Mouse (Mus musculus): ENCODE measurements around the gene Fam13a.
A peak's percentile ranks its signal among the peaks of the same experiment; 100 is the strongest.

The Fam13a gene

DNA sequence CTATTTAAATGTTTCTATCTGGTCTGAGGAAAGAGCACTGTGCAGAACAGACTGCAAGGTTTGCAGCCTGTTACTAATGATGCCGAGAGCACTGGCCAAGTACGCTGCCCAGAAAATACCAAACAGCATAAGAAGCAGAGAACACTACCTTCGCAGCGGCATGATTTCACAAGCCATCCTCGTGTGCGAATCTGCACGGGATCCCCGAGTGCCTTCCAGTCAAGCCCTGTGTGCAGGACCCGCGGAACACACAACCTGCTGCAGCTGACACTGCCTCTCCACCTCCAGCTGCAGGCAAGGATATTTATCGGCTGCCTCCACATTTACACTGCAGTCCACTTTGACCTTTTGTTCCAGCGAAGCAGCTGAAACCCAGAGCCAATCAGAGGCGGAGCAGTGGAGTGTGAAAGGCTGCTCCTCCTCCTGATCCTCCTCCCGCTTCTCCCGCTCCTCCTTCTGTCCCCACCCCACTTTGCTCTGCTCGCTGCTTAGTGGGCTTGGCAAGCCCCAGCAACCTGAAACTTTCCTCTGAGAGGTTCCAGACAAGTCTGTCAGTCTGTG is at the start of gene Fam13a:
TSS of gene Fam13a (minus strand) at position 386 of the 561 bp plus-strand sequence.
- DNase-seq (ENCODE audit: extremely low spot score): peak; percentile 86

DNA sequence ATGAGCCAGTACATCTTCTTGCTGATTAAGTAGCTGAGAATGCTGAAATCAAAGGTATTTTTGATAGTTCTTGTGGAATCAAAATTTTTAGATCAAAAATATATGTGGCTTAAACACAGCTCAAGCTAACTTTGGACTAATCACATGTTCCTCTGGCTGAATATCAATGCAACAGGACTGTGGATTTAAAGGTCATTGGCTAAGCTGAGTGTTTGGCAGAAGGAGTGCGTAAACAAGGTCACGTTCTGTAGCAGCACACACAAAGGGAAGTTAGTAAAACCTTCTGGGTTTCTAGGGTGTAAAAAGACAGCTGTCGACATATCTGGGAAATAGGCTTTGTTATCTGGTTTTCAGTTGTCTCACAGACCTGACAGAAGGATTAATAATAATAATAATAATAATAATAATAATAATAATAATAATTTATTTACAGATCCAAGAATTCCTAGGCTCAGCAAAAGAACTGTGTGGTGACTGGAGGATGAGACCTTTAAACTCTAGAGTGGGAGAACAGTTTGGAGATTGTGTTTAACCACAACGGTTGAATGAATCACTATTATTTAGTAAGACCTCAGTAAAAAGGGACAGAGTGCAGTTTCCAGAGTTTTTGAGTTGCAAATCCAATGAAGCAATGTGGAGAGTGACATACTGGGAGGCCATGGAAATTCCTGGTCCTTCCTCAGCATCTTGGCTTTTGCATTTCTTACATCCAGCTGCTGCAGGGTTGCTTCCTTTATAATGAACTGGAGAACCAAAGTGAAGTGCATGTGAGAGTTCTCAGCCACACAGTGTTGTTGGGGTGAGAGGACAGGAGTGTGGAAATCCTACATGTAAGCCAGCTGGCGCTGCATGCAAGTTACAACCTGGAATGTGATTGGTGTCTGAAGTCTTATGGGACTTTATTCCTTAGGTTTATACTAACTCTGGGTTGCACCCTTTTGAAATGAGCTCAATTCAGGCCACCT is 48.0 kb upstream of the Fam13a start:
- DNase-seq (ENCODE audit: extremely low spot score): no peak

DNA sequence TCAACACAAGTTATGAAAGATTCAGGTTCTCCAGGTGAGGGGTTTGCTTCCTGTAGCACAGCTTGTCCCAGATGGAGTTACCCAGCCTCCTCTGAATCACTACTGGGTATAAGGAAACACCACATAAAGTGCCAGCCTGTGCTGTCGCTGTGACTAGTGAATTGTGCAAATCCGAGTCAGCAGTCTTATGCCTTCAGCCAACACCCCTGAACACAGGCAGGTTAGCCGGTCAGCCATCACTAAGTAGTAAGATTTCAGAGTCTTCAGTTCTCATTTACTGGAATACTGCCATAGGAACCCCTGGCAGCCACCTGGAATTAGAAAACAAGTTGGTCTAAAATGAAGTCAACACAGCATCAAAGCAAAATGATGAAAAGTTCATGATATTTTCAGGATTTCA is 47.3 kb upstream of the Fam13a start:
- no peak for DNase-seq (ENCODE audit: extremely low spot score)

DNA sequence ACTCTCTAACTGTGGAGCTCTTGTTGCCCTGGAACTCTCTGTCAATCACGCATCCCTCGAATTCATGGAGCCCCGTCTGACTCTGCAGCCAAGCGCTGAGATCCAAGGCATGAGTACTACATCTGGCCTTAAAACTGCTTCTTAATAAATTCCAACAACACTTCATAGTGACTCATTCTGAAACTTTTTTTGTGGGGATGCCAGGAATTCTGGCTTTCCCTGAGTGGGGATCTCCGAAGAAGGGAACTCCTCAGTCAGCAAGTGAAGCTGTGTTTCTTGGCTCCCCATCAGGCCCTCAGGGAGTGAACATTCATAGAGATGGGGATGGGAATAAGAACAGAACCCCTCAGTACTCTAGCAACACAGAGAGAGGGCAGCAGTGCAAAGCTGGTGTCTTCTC is 43.8 kb upstream of the Fam13a start:
- no peak for DNase-seq (ENCODE audit: extremely low spot score)

DNA sequence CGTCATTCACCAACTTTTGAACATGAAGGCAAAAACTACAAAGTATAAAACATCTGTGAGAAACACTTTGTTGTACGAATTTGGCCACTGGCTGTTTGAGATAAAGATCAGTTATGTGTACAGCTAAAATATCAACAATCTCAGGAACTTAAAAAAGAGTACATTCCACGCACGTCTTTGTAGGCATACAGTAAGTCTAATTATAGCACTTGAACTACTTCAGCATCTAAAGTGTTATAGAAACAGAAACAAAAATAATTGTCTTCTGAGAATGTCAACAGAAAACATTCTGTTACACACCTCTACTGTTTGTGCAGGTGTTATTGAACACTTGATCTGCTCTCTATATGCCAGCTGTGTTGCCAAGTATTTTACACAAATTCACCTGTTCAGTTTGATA is 40.1 kb upstream of the Fam13a start:
- DNase-seq (ENCODE audit: extremely low spot score): no peak

DNA sequence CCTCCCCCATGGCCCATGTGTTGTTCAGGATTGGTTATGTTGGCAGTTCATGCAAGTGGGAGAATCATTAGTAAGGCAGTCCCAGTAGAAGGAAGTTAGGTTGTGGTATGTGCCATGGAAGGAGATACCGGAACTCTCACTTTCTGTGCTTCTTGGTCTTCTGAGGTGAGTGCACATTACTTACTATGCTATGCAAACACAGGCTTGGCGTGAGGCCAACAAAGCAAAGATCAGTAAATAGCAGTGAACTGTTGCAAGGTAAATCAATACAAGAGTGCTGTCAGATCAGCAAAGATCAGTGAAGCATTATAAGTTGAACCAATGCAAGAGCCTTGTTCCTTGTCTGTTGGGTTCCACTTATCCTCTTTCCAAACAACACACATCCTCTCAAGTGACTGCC is 28.9 kb upstream of the Fam13a start:
- no peak for DNase-seq (ENCODE audit: extremely low spot score)

DNA sequence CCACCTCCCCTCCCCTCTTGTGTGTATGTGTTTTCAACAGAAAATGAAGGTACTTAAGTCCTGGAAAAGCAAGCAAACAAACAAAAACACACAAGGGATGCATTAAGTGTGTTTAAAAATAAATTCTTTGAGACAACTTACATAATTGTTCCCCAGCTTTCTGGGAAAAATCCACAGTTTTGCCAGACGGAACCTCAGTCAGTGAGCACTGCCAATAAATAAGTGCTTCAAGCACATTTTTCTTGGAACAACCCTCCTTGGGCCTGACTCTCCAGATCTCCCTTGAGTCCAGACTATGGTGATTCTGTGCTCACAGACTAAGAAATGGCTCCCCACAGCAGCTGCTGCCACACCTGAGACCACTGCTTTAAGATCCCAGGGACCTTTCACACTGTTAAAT is 15.4 kb upstream of the Fam13a start:
- no peak for DNase-seq (ENCODE audit: extremely low spot score)

DNA sequence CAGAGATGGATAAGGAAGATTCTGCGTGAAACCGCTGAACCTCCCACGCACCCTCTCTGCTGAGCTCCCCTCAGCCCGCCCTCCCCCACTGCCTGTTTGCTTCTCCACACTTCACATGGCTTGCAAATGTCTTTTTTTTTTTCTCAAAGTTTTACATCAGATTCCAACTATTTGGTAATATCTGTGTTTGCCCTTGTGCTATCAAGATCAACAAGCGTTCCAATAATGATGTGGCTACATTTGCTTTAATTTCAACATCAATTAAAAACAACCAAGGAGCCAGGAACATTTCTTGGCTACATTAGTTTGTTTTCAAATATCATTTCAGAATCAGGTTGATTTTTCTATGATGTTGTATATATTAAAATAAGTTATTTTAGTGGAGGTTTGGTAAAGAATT is 8.4 kb upstream of the Fam13a start:
- DNase-seq (ENCODE audit: extremely low spot score): no peak

DNA sequence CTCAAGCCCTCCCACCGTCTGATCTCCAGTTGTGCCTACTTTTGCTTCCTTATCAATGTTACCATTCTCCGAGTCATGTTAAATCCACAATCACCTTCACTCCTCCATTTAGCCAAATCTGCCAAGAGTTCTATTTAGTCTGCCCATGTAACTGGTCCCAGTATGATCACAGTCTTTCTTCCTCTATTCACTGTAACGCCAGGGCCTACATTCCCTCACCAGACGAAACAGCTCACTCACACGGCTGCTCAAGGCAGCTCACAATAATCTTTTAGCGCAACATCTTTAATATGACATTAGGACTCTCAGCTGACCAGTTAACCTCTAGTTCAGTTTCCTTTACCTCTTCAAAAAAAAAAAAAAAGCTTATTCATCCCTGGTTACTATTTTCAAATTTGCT is 7.2 kb upstream of the Fam13a start:
- no peak for DNase-seq (ENCODE audit: extremely low spot score)

DNA sequence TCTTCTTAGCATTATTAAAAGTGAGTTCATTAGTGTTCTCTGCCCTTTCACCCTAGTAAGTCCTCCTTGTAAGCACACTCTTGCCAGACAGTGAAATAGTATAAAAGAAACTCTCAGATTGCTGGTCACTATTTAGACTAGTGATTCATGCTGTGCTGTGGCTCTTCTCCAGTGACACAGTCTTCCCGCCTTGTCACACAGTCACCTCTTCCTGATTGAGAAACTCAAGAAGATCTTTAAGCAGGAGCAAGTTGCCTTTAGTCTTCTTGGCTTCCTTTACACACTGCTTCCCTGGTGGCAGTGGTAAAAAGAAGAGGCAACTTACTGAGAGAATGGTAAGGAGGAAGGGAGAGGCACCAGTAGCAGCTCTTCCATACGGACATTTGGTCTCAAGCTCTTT is 6.3 kb upstream of the Fam13a start:
- DNase-seq (ENCODE audit: extremely low spot score): no peak

DNA sequence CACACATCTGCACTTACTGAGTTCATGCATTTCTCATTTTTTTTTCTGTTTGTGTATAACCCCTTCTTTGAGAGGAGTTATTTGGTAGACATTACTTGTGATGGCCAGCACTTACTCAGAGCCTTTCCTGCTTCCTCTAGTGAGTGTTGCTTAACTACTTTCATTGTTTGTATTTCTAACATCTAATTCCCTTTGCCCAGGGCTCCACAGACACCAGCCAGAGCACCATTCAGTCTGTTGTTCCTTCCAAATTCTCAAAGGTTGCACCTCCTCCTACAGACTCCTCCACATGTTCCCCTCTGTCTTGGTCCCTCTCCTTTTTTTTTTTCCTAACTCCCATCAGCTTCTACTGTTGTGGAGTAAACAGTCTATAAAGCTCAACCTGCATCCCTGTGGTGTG is 5.7 kb upstream of the Fam13a start:
- no peak for DNase-seq (ENCODE audit: extremely low spot score)

DNA sequence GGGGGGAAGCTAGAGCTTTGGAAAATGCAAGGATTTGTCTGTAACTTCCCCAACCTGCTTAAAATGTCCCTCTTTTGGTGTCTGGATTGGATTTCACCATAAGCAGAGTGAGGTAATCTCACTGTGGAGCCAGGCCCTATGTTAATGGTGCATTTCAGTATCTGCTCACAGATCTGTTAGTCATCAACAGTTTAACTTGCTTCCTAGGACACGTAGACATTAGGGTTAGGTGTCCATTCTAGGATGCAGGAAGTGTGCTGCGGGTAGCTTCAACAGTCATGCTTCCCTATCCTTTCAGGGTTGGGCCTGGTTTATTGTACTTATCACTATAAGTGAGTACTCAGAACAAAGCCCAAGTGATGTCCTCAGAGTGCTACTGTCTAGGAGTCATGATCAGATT is 4.5 kb upstream of the Fam13a start:
- no peak for DNase-seq (ENCODE audit: extremely low spot score)

DNA sequence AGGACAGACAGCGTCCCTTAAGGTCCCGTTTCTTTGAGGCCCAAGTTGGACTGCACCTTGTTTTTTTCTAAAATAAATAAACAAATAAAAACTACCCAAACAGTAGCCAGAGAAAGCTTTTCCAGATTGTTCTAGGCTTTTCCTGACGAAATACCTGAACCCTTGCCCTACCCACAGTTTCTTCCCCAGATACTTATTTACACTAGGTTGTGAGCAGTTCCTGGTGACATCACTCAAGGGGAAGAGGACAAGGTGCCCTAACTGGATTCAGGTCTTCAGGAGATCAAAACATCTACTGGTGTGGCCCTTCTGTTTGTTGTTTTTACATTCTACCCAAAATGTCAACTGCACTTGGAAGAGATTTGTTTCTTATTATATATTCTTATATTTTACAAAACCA is 457 bp upstream of the Fam13a start:
- DNase-seq (ENCODE audit: extremely low spot score): no peak

DNA sequence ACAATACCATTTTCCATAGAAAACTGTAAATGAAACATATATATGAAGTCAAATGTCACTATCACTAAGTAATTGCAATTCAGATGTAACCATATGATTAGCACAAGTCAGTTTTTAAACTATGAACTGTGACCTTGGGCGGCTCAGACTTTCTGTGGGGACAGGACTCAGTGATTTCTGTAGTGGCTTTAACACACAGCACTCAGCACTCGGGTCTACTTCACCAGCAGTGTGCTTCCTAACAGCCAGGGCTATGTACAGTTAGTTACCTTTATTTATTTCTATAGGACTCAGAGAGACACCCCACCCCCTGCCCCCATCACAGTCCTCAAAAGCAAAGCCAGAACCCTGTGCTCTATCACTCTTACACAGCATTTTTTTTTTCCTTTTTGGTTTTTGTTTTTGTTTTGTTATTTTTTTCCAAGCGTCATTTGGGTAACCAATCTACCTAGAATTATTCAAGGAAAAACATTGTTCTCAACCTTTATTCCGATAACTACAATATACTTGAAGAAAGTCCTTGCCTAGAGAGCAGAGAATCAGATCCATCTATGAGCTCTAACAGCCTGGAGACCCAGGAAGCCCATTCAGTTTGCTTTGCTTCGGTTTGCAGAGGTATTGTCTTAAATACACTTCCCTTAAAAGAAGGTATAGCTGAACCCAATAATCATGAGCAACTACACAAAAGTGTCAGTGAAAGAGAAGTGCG is 740 bp downstream of the Fam13a start:
- no peak for DNase-seq (ENCODE audit: extremely low spot score)

DNA sequence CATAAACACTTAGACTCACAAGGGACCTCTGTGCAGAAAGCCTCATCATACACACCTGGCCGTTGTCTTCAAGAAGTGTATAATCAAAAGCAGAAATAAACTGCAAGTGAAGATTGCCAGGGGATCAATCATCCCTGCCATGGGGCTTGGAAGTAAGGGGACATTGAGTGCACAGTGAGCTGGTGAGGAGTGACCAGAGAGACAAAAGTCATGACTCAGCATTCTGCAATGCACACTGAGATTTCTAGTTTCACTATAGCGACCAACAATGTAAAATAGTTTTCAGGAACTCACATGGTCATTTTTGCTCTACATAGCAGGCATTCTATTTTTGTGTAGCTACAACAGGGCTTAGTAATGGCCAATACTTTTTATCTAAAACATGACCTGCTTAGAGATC is 1.7 kb downstream of the Fam13a start:
- DNase-seq (ENCODE audit: extremely low spot score): no peak

DNA sequence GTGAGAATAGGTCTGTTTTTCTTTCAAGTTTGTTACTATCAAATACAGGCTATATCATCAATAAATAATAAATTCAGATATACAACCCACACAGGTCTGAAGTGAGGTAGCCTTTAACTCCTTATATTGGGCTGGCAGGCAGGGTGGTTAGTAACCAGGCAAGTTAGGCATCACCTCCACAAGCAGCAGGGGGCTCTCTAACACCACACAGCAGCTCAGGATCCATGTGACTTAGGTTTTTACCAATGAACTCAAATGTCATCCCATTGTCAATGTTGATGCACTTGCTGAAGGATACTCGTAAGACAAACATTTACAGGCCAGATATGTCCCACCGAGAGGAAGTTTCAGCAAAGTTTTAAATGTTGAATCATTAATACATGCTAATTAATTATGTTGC is 4.0 kb downstream of the Fam13a start:
- DNase-seq (ENCODE audit: extremely low spot score): peak; percentile 22

DNA sequence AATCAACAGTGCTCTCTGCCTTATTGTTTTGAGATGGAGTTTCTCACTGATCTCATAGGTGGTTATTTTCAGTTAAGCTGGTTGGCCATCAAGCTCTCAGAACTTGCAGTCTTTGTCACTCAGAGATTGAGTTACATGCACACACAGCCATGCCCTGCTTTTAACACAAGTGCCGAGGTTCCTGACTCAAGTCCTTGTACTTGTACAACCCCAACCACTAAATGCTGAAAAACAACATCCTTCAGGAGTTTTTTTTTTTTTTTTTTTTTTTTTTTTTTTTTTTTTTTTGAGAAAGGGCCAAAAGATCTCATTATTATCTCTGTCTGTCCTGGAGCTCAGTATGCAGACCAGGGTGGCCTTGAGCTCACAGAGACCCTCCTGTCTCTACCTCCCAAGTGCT is 4.5 kb downstream of the Fam13a start:
- no peak for DNase-seq (ENCODE audit: extremely low spot score)

DNA sequence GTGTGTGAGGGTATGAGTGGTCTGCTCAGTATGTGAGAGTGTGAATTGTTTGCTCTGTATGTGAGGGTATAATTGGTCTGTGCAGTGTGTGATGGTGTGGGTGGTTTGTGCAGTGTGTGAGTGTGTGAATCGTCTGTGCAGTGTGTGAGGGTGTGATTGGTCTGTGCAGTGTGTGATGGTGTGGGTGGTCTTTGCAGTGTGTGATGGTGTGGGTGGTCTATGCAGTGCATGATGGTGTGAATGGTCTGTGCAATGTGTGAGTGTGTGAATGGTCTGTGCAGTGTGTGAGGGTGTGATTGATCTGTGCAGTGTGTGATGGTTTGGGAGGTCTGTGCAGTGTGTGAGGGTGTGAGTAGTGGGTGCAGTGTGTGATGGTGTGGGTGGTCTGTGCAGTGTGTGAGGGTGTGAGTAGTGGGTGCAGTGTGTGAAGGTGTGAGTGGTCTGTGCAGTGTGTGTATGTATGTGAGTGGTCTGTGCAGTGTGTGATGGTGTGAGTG is 8.0 kb downstream of the Fam13a start:
- DNase-seq (ENCODE audit: extremely low spot score): no peak

DNA sequence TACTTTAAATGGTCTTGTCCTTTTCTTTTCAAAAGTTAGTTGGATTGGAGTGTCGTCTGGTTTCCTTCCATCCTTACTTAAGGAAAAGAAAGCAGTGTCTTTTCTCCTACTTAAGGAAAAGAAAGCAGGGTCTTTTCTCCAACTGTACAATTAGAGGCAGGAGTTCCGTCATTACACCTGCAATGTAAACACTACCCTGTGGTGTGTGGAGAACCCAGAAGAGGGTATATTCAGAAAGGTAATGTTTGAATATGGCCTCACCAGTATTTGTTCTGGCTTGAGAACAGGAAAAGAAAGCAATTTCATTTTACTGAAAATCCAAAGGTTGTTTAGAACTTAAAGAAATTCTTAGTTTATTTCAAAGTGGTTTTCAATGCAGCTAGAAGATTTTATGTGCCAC is 9.6 kb downstream of the Fam13a start:
- DNase-seq (ENCODE audit: extremely low spot score): no peak

DNA sequence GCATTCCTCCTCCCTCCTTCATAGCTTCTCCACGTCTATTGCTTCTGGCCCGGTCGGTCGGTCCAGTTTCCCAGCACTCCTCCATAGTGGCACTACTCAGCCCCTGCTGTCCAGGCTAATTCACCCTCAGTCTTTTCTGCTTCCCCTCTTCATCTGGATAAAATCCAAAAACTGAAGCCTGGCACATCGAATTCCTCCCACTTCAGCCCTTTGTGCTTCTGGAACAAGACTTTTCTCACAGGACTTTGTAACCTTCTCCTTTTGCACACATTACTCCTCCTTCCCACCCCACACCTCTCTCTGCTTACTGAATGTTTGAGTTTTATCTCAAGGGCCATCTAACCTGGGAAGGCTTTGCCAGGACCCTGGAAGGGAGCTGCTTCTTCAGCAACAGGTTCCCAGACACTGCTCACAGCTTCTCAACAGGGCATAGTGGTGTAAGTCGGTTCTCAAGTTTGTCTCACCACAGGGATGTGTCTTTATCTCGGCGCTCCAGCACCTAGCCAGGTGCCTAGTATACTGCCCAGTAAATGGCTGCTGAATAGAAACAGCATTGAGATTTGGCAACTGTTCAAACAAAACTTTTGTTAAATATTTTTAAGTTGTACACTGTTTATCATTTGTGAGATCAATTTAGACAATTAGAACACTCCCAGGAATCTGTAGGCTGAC is 10.1 kb downstream of the Fam13a start:
- no peak for DNase-seq (ENCODE audit: extremely low spot score)

DNA sequence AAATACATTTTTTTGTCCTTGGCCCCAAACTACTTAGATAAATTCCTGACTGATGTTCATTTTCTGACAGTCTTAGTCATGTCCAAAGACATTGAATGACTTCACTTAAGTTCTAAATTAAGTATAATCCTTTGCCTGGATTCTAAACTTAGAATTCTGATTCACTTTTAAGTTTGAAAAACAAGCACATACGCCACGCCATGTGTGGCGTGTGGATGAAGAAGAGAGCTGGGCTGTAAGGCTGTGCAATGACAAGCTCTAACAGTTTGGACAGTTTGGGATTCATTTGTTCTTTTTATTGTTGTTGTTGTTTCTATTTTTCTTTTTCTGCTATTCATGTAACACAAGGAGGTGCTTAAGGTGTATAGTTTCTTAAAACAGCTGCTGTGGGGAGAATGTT is 13.6 kb downstream of the Fam13a start:
- no peak for DNase-seq (ENCODE audit: extremely low spot score)

DNA sequence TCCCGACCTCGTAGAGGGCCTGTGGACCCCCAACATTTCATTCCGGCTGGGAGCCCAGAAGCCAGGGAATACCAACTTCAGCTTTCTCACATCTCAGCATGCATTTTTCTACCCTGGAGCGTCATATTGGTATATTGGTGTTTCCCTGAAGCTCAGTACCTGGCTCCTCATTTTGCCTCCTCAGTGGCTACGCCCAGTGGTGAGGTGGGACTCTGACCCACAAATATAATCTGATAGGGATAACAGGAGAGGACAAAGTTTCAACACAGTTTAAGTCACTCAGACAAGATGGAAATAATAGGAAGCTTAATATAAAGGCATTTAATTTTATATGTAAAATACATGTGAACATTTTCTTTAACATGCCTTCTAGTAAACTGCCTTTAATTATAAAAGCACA is 19.7 kb downstream of the Fam13a start:
- DNase-seq (ENCODE audit: extremely low spot score): no peak
